In genomic region chr11:33132619-33133338, GRCm38 (mm10) we compare ENCODE assay signal across 25 mouse cellular contexts. TPM values are rescaled to one million over a fixed set of nuclear protein-coding genes. Genes with fewer than 3 reads are reported as not detected.
DNase-seq lines count a peak whose midpoint lies in the region; ATAC-seq lines count a peak whose summit lies in the region.
"Had no signal": no experiment of that assay in that cellular context is flagged by ENCODE, and none has a peak within 500 bp of the region (broad histone marks: within the 10 kb centered on the region; RNA-seq: fewer than 3 reads in every experiment).

No protein-coding gene starts in this region.

- H3K4me2 ChIP-seq in hindbrain, embryonic 11.5 days (replicated peaks; ENCODE audit: low read depth, low read length) = no peak overlapping the region
- no peak overlapping the region for H3K4me2 ChIP-seq in hindbrain, embryonic 16.5 days (ENCODE audit: low read length)
- no peak overlapping the region for H3K4me2 ChIP-seq in neural tube, embryonic 12.5 days (replicated peaks)
- no peak overlapping the region for H3K4me2 ChIP-seq in hindbrain, embryonic 12.5 days (replicated peaks)
- no peak overlapping the region for H3K4me2 ChIP-seq in neural tube, embryonic 14.5 days (ENCODE audit: low read depth, low read length)
- H3K4me2 ChIP-seq: intestine, embryonic 15.5 days; limb, embryonic 15.5 days; lung, embryonic 14.5 days had no signal

- no peaks in the 10 kb centered on the region for H3K9me3 ChIP-seq in hindbrain, embryonic 11.5 days (ENCODE audit: control insufficient read depth, low read length)
- H3K9me3 ChIP-seq in hindbrain, embryonic 16.5 days (ENCODE audit: control insufficient read depth, low read length) = no peaks in the 10 kb centered on the region
- no peaks in the 10 kb centered on the region for H3K9me3 ChIP-seq in neural tube, embryonic 12.5 days
- 0 out of 2 replicates have a peak, but pooled peaks cover 4% of the 10 kb centered on the region for H3K9me3 ChIP-seq in hindbrain, embryonic 12.5 days (replicated peaks)
- H3K9me3 ChIP-seq in neural tube, embryonic 14.5 days (ENCODE audit: control insufficient read depth, low read length) = no peaks in the 10 kb centered on the region
- H3K9me3 ChIP-seq: G1E; intestine, embryonic 15.5 days; limb, embryonic 15.5 days had no signal

- no peaks in the 10 kb centered on the region for H3K36me3 ChIP-seq in hindbrain, embryonic 11.5 days (ENCODE audit: control insufficient read depth, insufficient read depth, low read length)
- no peaks in the 10 kb centered on the region for H3K36me3 ChIP-seq in hindbrain, embryonic 16.5 days (ENCODE audit: control insufficient read depth, insufficient read depth, low read length)
- H3K36me3 ChIP-seq in neural tube, embryonic 12.5 days = no peaks in the 10 kb centered on the region
- no peaks in the 10 kb centered on the region for H3K36me3 ChIP-seq in hindbrain, embryonic 12.5 days
- no peaks in the 10 kb centered on the region for H3K36me3 ChIP-seq in neural tube, embryonic 14.5 days (ENCODE audit: control insufficient read depth, insufficient read depth, low read length)
- H3K36me3 ChIP-seq: G1E; intestine, embryonic 15.5 days had no signal

- intact Hi-C loops in gastrocnemius, postnatal 14 days (cut with DNase I; ENCODE audit: low total_unique reads) = no loop called here

- peak; percentile 79 for ATAC-seq in hindbrain, embryonic 11.5 days (ENCODE audit: low FRiP score)
- ATAC-seq in hindbrain, embryonic 16.5 days = no peak
- ATAC-seq in neural tube, embryonic 12.5 days (ENCODE audit: low FRiP score, low read depth) = peak; percentile 70
- ATAC-seq in hindbrain, embryonic 12.5 days (ENCODE audit: low FRiP score) = peak; percentile 62
- no peak; the same call in 1 of the 2 replicates for ATAC-seq in neural tube, embryonic 14.5 days (ENCODE audit: low read depth)
- ATAC-seq: forebrain, postnatal 0 days; intestine, embryonic 15.5 days; Patski had no signal

- H3K9ac ChIP-seq in hindbrain, embryonic 11.5 days (ENCODE audit: low read depth, low read length) = no peak overlapping the region
- no peak overlapping the region for H3K9ac ChIP-seq in hindbrain, embryonic 16.5 days (ENCODE audit: low read depth, low read length)
- H3K9ac ChIP-seq in neural tube, embryonic 12.5 days = peak overlapping the region; percentile 10; the same call in 1 of the 2 replicates
- H3K9ac ChIP-seq in hindbrain, embryonic 12.5 days = no peak overlapping the region
- H3K9ac ChIP-seq in neural tube, embryonic 14.5 days (replicated peaks; ENCODE audit: low read depth, low read length) = 0 out of 2 replicates have a peak overlapping the region, but pooled peaks have one; percentile 16
- H3K9ac ChIP-seq: forebrain, postnatal 0 days; intestine, embryonic 15.5 days; limb, embryonic 15.5 days; liver, embryonic 14.5 days; lung, embryonic 14.5 days had no signal

- no peak overlapping the region for H3K4me3 ChIP-seq in hindbrain, embryonic 11.5 days (ENCODE audit: low read depth, low read length)
- H3K4me3 ChIP-seq in hindbrain, embryonic 16.5 days (ENCODE audit: low read length) = no peak overlapping the region
- H3K4me3 ChIP-seq in neural tube, embryonic 12.5 days = no peak overlapping the region
- no peak overlapping the region for H3K4me3 ChIP-seq in hindbrain, embryonic 12.5 days
- H3K4me3 ChIP-seq in neural tube, embryonic 14.5 days (ENCODE audit: low read depth, low read length) = no peak overlapping the region
- H3K4me3 ChIP-seq: intestine, embryonic 15.5 days; left cerebral cortex, adult 2 months; limb, embryonic 15.5 days had no signal

- 52% methylated on average over 8 of the region's 8 CpGs for WGBS in hindbrain, embryonic 11.5 days
- 51% methylated on average over 8 of the region's 8 CpGs for WGBS in hindbrain, embryonic 16.5 days
- WGBS in neural tube, embryonic 12.5 days = 54% methylated on average over 8 of the region's 8 CpGs
- WGBS in hindbrain, embryonic 12.5 days = 48% methylated on average over 8 of the region's 8 CpGs
- 33% methylated on average over 8 of the region's 8 CpGs for WGBS in neural tube, embryonic 14.5 days

- peak; percentile 22 for DNase-seq in hindbrain, embryonic 11.5 days (ENCODE audit: low spot score)
- DNase-seq in neural tube, embryonic 10.5 days (ENCODE audit: extremely low spot score, low spot score) = no peak
- no peak for DNase-seq in gastrocnemius, postnatal 14 days
- DNase-seq: adrenal gland, postnatal 36 days; B cell, adult 2 months; cerebellum, adult 9-10 months; forebrain, postnatal 0 days; layer of hippocampus, adult 9-11 months; lung, embryonic 14.5 days; thymus, adult 18-20 months; thymus, postnatal 36 days had no signal

- peak overlapping the region; percentile 56 for H3K27ac ChIP-seq in hindbrain, embryonic 11.5 days (ENCODE audit: low read depth, low read length)
- H3K27ac ChIP-seq in hindbrain, embryonic 16.5 days (ENCODE audit: low read depth, low read length) = no peak overlapping the region
- H3K27ac ChIP-seq in neural tube, embryonic 12.5 days = no peak overlapping the region
- H3K27ac ChIP-seq in hindbrain, embryonic 12.5 days = peak overlapping the region; percentile 19; the same call in 1 of the 2 replicates
- H3K27ac ChIP-seq in neural tube, embryonic 14.5 days (ENCODE audit: low read depth, low read length) = no peak overlapping the region
- H3K27ac ChIP-seq: intestine, embryonic 15.5 days; left cerebral cortex, adult 2 months; limb, embryonic 15.5 days; liver, embryonic 14.5 days had no signal

- no peaks in the 10 kb centered on the region for H3K27me3 ChIP-seq in hindbrain, embryonic 11.5 days (ENCODE audit: control insufficient read depth, insufficient read depth, low read length)
- no peaks in the 10 kb centered on the region for H3K27me3 ChIP-seq in hindbrain, embryonic 16.5 days (replicated peaks; ENCODE audit: control insufficient read depth, insufficient read depth, low read length)
- no peaks in the 10 kb centered on the region for H3K27me3 ChIP-seq in neural tube, embryonic 12.5 days (replicated peaks)
- no peaks in the 10 kb centered on the region for H3K27me3 ChIP-seq in hindbrain, embryonic 12.5 days
- no peaks in the 10 kb centered on the region for H3K27me3 ChIP-seq in neural tube, embryonic 14.5 days (ENCODE audit: control insufficient read depth, insufficient read depth, low read length)
- H3K27me3 ChIP-seq: CH12.LX; intestine, embryonic 15.5 days; limb, embryonic 15.5 days; Patski had no signal

- 0 out of 2 replicates have a peak, but pooled peaks cover 6% of the 10 kb centered on the region for H3K4me1 ChIP-seq in hindbrain, embryonic 11.5 days (replicated peaks; ENCODE audit: control insufficient read depth, insufficient read depth, low read length)
- no peaks in the 10 kb centered on the region for H3K4me1 ChIP-seq in hindbrain, embryonic 16.5 days (ENCODE audit: control insufficient read depth, insufficient read depth, low read depth, low read length)
- peaks cover 8% of the 10 kb centered on the region for H3K4me1 ChIP-seq in neural tube, embryonic 12.5 days
- H3K4me1 ChIP-seq in hindbrain, embryonic 12.5 days = peaks cover 15% of the 10 kb centered on the region
- 0 out of 2 replicates have a peak, but pooled peaks cover 3% of the 10 kb centered on the region for H3K4me1 ChIP-seq in neural tube, embryonic 14.5 days (ENCODE audit: control insufficient read depth, insufficient read depth, low read length)
- H3K4me1 ChIP-seq: intestine, embryonic 15.5 days; limb, embryonic 15.5 days had no signal

RNA-seq across cellular contexts. Expression of gene Fgf18, which starts 14.4 kb away (rescaled TPM):
- polyA plus RNA-seq in hindbrain, embryonic 11.5 days (2014; fragmentation: Nextera tagmentation; extraction: Ambion mirVana) = 6.4 and 8.1 TPM in 2 replicates
- 7.2 and 9.0 TPM in 2 replicates for polyA plus RNA-seq in hindbrain, embryonic 16.5 days (2015; fragmentation: Nextera tagmentation; extraction: Ambion mirVana)
- polyA plus RNA-seq in neural tube, embryonic 12.5 days (2016; fragmentation: Nextera tagmentation; extraction: Ambion mirVana) = 9.2 and 12.9 TPM in 2 replicates
- polyA plus RNA-seq in hindbrain, embryonic 12.5 days (2016; fragmentation: Nextera tagmentation; extraction: Ambion mirVana) = 9.8 and 10.7 TPM in 2 replicates
- polyA plus RNA-seq in neural tube, embryonic 14.5 days (2014; fragmentation: Nextera tagmentation; extraction: Ambion mirVana) = 11.0 and 11.4 TPM in 2 replicates
- 1 to 10 TPM; 1.9 to 5.6 TPM for total RNA-seq in gastrocnemius, postnatal 14 days (2021)
- total RNA-seq: CH12.LX; G1E; hematopoietic stem cell, adult 5-6 weeks; megakaryocyte, adult 5-6 weeks had no signal
- polyA plus RNA-seq: G1E; small intestine, adult 2 months had no signal

RNA-seq across cellular contexts. Expression of gene Npm1, which starts 30.2 kb away (rescaled TPM):
- polyA plus RNA-seq in hindbrain, embryonic 11.5 days (2014; fragmentation: Nextera tagmentation; extraction: Ambion mirVana) = 962 and 974 TPM in 2 replicates
- 351 and 353 TPM in 2 replicates for polyA plus RNA-seq in hindbrain, embryonic 16.5 days (2015; fragmentation: Nextera tagmentation; extraction: Ambion mirVana)
- polyA plus RNA-seq in neural tube, embryonic 12.5 days (2016; fragmentation: Nextera tagmentation; extraction: Ambion mirVana) = 614 and 622 TPM in 2 replicates
- 615 and 624 TPM in 2 replicates for polyA plus RNA-seq in hindbrain, embryonic 12.5 days (2016; fragmentation: Nextera tagmentation; extraction: Ambion mirVana)
- 428 and 483 TPM in 2 replicates for polyA plus RNA-seq in neural tube, embryonic 14.5 days (2014; fragmentation: Nextera tagmentation; extraction: Ambion mirVana)
- 100 to 1,000 TPM; 136 to 145 TPM for total RNA-seq in gastrocnemius, postnatal 14 days (2021)

Comparison
In these comparisons a context has a peak if more than half of its experiments do, and no peak if none do; other contexts are left out.
1. ATAC-seq: peak in hindbrain, embryonic 11.5 days (single experiment), neural tube, embryonic 12.5 days (single experiment) and hindbrain, embryonic 12.5 days (single experiment); none in hindbrain, embryonic 16.5 days (single experiment) and neural tube, embryonic 14.5 days (single experiment).
2. H3K27ac ChIP-seq: peak in hindbrain, embryonic 11.5 days (single experiment) and hindbrain, embryonic 12.5 days (single experiment); none in hindbrain, embryonic 16.5 days (single experiment), neural tube, embryonic 12.5 days (single experiment) and neural tube, embryonic 14.5 days (single experiment).
3. H3K9ac ChIP-seq: peak in neural tube, embryonic 12.5 days (single experiment) and neural tube, embryonic 14.5 days (single experiment); none in hindbrain, embryonic 11.5 days (single experiment), hindbrain, embryonic 16.5 days (single experiment) and hindbrain, embryonic 12.5 days (single experiment).